Mouse (Mus musculus) urinary bladder, postnatal 4 days (tissue): ENCODE data around the gene Rplp2.

Experiments
- DNase-seq, 2 experiments: peaks; one replicate each; pipeline ENCODE4 v3.0.0; 2021 to 2022; ENCODE audit warnings: low spot score in 2 of 2

Gene Rplp2

DNA sequence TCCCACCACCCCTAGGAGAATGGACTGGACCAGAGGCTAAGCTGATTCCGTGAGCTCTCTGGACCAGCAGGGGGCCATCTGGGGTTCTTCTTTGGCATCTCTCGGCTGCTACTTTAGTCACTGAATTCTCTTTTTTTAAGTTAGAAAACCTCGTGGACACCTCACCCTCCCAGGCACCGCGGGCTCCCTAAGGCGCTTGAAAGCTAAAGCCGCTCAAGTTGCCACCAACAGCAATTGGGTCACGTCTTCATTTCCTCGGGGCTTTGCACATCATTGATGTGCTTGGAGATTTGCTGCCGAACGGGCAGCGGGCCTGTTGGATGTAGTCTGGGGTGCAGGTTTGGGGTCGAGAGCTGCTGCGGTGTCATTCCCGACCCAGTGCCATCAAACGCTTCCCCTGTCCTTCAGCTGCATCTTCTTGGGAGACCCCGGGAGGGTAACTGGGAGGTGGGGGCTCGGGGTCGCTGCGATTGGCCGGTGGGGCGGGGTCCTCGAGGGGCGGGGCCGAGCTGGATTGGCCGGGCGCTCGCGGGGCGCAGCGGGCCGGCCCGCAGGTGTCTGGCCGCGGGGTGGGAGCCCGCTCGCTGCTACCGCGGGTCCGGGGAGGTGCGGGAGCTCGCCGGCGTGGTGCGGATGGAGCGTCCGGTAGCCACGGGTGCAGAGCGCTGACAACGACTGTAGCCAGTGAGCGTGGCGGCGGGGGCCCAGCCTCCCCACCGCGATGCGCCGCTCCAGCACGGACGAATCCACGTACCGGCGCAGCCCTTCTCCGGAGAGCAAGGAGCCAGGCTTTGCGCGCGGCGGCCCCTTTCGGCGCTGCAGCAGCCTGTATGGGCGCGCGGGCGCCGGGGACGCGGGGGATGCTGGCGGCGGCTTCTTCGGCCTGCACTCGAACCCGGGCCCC, 34.6 kb downstream of the Rplp2 start:
- DNase-seq, result no peak

DNA sequence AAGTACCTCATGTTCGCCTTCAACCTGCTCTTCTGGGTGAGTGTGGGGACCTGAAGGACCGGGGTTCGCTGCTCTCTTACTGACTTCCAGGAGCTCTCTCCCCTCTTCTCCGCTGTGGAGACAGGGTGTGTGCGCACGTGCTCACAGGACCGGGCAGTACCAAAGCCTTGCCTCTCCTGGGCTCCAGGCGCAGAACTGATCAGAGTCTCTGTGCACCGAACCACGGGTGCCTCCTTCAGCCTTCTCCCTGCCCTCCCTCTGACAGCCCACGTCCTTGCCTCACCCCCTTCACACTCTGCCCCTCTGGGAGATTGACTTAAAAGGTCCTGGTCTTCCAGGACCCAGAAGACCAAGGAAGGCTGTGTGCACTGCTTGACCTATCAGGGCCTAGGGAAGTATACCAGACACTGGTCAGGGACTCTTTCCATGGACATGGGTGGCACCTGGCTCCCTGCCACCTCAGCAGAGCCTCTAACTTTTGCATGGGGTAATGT, 35.4 kb downstream of the Rplp2 start:
- no peak for DNase-seq

DNA sequence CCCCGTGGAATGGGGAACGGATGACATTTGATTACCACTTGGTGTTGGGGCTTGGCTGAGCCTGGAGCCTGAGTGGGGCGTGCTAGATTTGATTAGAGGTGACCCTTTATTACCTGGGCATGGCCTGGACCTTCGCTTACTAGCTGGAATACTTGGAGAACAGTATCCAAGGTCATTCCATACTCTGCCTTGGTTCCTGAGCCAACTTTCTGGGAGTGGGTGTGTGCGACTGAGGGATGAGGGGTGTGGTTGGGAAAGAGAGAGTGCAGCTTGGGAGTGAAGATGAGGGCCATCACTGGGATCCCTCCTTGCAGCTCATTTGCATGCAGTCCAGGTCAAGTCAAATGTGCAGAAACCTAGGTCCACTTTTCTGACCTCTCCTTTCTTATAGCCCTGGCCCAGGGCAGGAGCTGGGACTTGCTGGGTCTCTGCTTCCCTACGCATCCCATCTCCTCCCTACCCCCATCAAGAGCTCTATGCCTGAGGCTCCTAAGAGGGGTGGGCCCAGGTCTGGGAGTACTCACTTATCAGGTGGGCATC, 36.0 kb downstream of the Rplp2 start:
- no peak for DNase-seq

- no peak for DNase-seq
These were observed 37.3 kb downstream of the Rplp2 start for GRCm38 (mm10) chr7:141484186-141485120.

DNA sequence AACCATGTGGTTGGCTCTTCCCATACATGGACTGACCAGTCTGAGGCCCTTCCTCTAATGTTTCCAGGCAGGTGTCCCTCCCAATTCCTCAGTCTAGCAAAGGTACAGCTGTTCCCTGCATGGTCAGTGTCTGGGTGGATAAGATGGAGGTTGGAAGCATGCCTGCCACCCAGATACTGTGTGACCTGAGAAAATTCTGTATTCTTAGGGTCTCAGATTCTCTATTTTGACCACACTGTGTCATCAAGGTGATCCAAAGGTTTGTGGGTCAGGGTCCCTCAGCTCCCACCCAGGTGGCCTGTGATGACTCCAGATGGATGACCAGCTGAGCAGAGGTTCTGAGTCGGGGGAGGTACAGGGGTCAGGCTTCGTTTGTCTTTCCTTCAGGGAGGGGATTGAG, 38.0 kb downstream of the Rplp2 start:
- DNase-seq, result no peak

GRCm38 (mm10) chr7:141485606-141486005, 38.4 kb downstream of the Rplp2 start:
- DNase-seq, result no peak

- no peak for DNase-seq
These were observed 39.1 kb downstream of the Rplp2 start for GRCm38 (mm10) chr7:141486239-141486638.

- no peak for DNase-seq
These were observed 40.0 kb downstream of the Rplp2 start for GRCm38 (mm10) chr7:141487141-141487540.

GRCm38 (mm10) chr7:141491151-141491550, 44.0 kb downstream of the Rplp2 start:
- no peak for DNase-seq

DNA sequence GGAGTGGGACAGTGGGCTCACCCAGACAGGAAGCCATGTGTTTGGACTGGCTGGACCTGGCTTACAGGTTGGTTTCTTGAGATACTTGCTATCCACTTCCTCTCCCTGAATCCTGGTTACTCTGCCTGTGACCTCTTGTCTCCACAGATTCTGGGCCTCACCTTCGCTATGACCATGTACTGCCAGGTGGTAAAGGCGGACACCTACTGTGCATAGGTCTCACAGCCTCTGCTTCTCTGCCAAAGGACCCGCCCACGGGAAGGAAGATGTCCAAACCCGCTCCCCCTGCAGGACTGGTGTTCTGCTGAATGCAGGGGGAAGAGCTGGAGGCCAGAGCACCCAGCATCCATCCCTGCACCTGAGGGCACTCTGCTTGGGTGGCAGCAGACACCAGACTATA, 45.6 kb downstream of the Rplp2 start:
- DNase-seq, result no peak

DNA sequence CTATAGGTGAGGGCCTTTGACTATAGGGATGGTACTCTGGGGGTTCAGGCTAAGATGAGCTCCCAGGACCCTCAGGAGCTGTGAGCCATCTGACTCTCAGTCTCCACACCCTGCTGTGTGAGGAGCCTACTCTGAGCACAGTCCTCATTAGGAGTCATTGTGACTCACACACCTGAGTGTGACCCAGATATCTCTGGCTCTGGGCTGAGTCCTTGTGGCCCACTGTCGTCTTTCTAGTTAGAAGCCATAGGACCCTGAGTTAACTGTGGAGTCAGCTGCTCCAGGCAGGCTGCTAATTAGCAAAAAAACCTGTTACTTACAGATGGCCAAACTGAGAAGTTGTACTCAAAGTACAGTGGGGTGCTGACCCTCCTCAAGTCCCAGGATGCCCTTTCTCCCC, 46.6 kb downstream of the Rplp2 start:
- no peak for DNase-seq

GRCm38 (mm10) chr7:141495379-141495778, 48.2 kb downstream of the Rplp2 start:
- no peak for DNase-seq

GRCm38 (mm10) chr7:141495940-141496339, 48.8 kb downstream of the Rplp2 start:
- no peak for DNase-seq

DNA sequence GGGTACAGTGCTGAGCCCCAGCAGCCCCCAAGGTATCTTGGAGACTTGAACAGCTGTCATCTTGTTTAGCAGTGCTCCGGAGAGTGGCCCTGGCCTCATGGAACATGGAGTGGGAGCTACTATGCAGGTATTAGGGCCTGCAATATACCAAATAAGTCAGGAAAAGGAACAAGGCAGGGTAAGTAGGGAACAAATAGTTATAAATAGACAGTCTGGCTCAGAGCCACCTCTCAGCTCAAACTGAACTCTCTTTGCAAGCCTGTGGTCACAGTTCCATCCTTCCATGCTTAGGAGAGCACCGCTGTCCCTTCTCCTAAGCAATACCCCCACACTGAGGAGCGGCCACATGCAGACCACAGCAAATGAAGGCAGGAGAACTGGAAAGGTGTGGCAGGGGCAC, 50.4 kb downstream of the Rplp2 start:
- DNase-seq, result no peak
